Mouse (Mus musculus) limb, embryonic 13.5 days (tissue): ENCODE measurements around the gene Gbf1. TPM values are rescaled to one million over a fixed set of nuclear protein-coding genes. Genes with fewer than 3 reads are reported as not detected.
"Not testable (repeated sequence)": the region's sequence is repeated elsewhere in the genome, so short reads cannot be mapped to it uniquely, and the experiment has no call there.

ENCODE experiments used
- ATAC-seq: fragments of 200-750 bp; cut with Nextera tagmentation; 2 replicates; pipeline ENCODE4 v1.8.0; 2017; ENCODE audit warnings: low read depth, moderate number of reproducible peaks, moderate TSS enrichment; ENCODE audit not compliant: low FRiP score
- H3K27ac ChIP-seq: fragments of 300-500 bp; sonication (generic); 2 replicates; pipeline ENCODE4 v1.5.1; 2015; ENCODE audit warnings: inconsistent platforms, mild to moderate bottlenecking, moderate library complexity
- H3K27me3 ChIP-seq: fragments of 300-500 bp; sonication (generic); 2 replicates; pipeline ENCODE4 v1.6.1; 2015; ENCODE audit warnings: mild to moderate bottlenecking, inconsistent platforms
- H3K36me3 ChIP-seq: fragments of 300-500 bp; sonication (generic); 2 replicates; pipeline ENCODE4 v1.6.1; 2015; ENCODE audit warnings: inconsistent platforms, mild to moderate bottlenecking, moderate library complexity
- H3K4me1 ChIP-seq: fragments of 300-500 bp; sonication (generic); 2 replicates; pipeline ENCODE4 v1.6.1; 2015; ENCODE audit warnings: inconsistent platforms
- H3K4me2 ChIP-seq: fragments of 300-500 bp; sonication (generic); replicated peaks from 2 replicates; pipeline ENCODE4 v1.6.1; 2015; ENCODE audit warnings: inconsistent platforms, mild to moderate bottlenecking, moderate library complexity
- H3K4me3 ChIP-seq: fragments of 300-500 bp; sonication (generic); 2 replicates; pipeline ENCODE4 v1.5.1; 2015; ENCODE audit warnings: moderate library complexity, mild to moderate bottlenecking, inconsistent platforms
- H3K9ac ChIP-seq: fragments of 300-500 bp; sonication (generic); 2 replicates; pipeline ENCODE4 v1.6.1; 2015; ENCODE audit warnings: mild to moderate bottlenecking, inconsistent platforms
- H3K9me3 ChIP-seq: fragments of 300-500 bp; sonication (generic); 2 replicates; pipeline ENCODE4 v1.6.1; 2016; ENCODE audit warnings: inconsistent platforms
- WGBS: fragments of 180-500 bp; shearing (Covaris S2); methylation state at CpG from one replicate; pipeline ENCODE4 v1.1.7; 2015; 5-methylcytosine and 5-hydroxymethylcytosine counted together
- polyA plus RNA-seq: library from polyadenylated mRNA; unstranded; fragments of >200 nt; fragmentation: Nextera tagmentation; extraction: Ambion mirVana; gene quantifications from 2 replicates; pipeline ENCODE4 v1.2.1, GENCODE M21; 2015

Gbf1 gene
- polyA plus RNA-seq, 1 experiment from 2014 or later: 73.6 TPM

GRCm38 (mm10) chr19:46204166-46204565, 51.9 kb downstream of the Gbf1 start:
- Histone ChIP-seq H3K4me3 (no peak overlapping the region), H3K9me3 (no peaks in the 10 kb centered on the region), H3K36me3 (no peaks in the 10 kb centered on the region), H3K4me2 (no peak overlapping the region), H3K27me3 (no peaks in the 10 kb centered on the region), H3K27ac (no peak overlapping the region), H3K4me1 (no peaks in the 10 kb centered on the region), H3K9ac (no peak overlapping the region)
- 95% methylated on average over 6 of the region's 6 CpGs for WGBS
- no peak for ATAC-seq

- Histone ChIP-seq H3K27ac (no peak overlapping the region), H3K4me2 (no peak overlapping the region), H3K4me1 (no peaks in the 10 kb centered on the region), H3K36me3 (no peaks in the 10 kb centered on the region), H3K9me3 (no peaks in the 10 kb centered on the region), H3K9ac (no peak overlapping the region), H3K4me3 (no peak overlapping the region), H3K27me3 (no peaks in the 10 kb centered on the region)
- ATAC-seq: no peak
- 97% methylated on average over 6 of the region's 6 CpGs for WGBS
These were observed 53.4 kb downstream of the Gbf1 start for GRCm38 (mm10) chr19:46205680-46206079.

GRCm38 (mm10) chr19:46210951-46211350, 58.6 kb downstream of the Gbf1 start:
- Histone ChIP-seq H3K4me2 (no peak overlapping the region), H3K36me3 (no peaks in the 10 kb centered on the region), H3K4me1 (peaks cover 14% of the 10 kb centered on the region), H3K9ac (no peak overlapping the region), H3K27ac (no peak overlapping the region), H3K9me3 (no peaks in the 10 kb centered on the region), H3K4me3 (no peak overlapping the region), H3K27me3 (no peaks in the 10 kb centered on the region)
- no peak for ATAC-seq

- Histone ChIP-seq H3K4me1 (peaks cover 22% of the 10 kb centered on the region), H3K36me3 (no peaks in the 10 kb centered on the region), H3K4me2 (no peak overlapping the region), H3K27me3 (no peaks in the 10 kb centered on the region), H3K9me3 (no peaks in the 10 kb centered on the region), H3K27ac (no peak overlapping the region), H3K4me3 (no peak overlapping the region), H3K9ac (no peak overlapping the region)
- no peak for ATAC-seq
- 79% methylated on average over 5 of the region's 5 CpGs for WGBS
These were observed 62.2 kb downstream of the Gbf1 start for GRCm38 (mm10) chr19:46214541-46214940.

GRCm38 (mm10) chr19:46215401-46215800, 63.1 kb downstream of the Gbf1 start:
- Histone ChIP-seq H3K4me1 (peaks cover 22% of the 10 kb centered on the region), H3K4me2 (no peak overlapping the region), H3K27ac (peak overlapping the region; percentile 2; the same call in 1 of the 2 replicates), H3K9me3 (no peaks in the 10 kb centered on the region), H3K9ac (no peak overlapping the region), H3K27me3 (no peaks in the 10 kb centered on the region), H3K36me3 (no peaks in the 10 kb centered on the region), H3K4me3 (no peak overlapping the region)
- no peak for ATAC-seq
- WGBS: 28% methylated on average over 3 of the region's 3 CpGs

GRCm38 (mm10) chr19:46216716-46217115, 64.4 kb downstream of the Gbf1 start:
- Histone ChIP-seq H3K4me1 (peaks cover 22% of the 10 kb centered on the region), H3K27me3 (no peaks in the 10 kb centered on the region), H3K4me3 (no peak overlapping the region), H3K9me3 (no peaks in the 10 kb centered on the region), H3K9ac (no peak overlapping the region), H3K27ac (no peak overlapping the region), H3K36me3 (no peaks in the 10 kb centered on the region), H3K4me2 (no peak overlapping the region)
- no peak for ATAC-seq
- 57% methylated on average over 1 of the region's 1 CpGs for WGBS

GRCm38 (mm10) chr19:46217347-46217746, 65.0 kb downstream of the Gbf1 start:
- not testable (repeated sequence) for H3K27ac ChIP-seq, H3K4me2 ChIP-seq, H3K36me3 ChIP-seq, H3K9me3 ChIP-seq, H3K27me3 ChIP-seq, H3K9ac ChIP-seq, H3K4me3 ChIP-seq, ATAC-seq
- peaks cover 22% of the 10 kb centered on the region for H3K4me1 ChIP-seq

- Histone ChIP-seq H3K4me1 (peaks cover 20% of the 10 kb centered on the region), H3K9ac (no peak overlapping the region), H3K9me3 (no peaks in the 10 kb centered on the region), H3K27me3 (no peaks in the 10 kb centered on the region), H3K4me3 (no peak overlapping the region), H3K36me3 (no peaks in the 10 kb centered on the region), H3K4me2 (no peak overlapping the region), H3K27ac (no peak overlapping the region)
- no peak for ATAC-seq
- 80% methylated on average over 5 of the region's 5 CpGs for WGBS
These were observed 67.8 kb downstream of the Gbf1 start for GRCm38 (mm10) chr19:46220116-46220515.

- no peaks in the 10 kb centered on the region for H3K36me3 ChIP-seq
- no peak overlapping the region for H3K4me2 ChIP-seq
- no peak overlapping the region for H3K4me3 ChIP-seq
- no peak overlapping the region for H3K9ac ChIP-seq
- no peaks in the 10 kb centered on the region for H3K9me3 ChIP-seq
- H3K4me1 ChIP-seq: peaks cover 11% of the 10 kb centered on the region
- ATAC-seq: no peak; the same call in 1 of the 2 replicates
- H3K27ac ChIP-seq: no peak overlapping the region
- H3K27me3 ChIP-seq: no peaks in the 10 kb centered on the region
- WGBS: 55% methylated on average over 4 of the region's 4 CpGs
These were observed 70.8 kb downstream of the Gbf1 start for GRCm38 (mm10) chr19:46223118-46223517.

GRCm38 (mm10) chr19:46224882-46225281, 72.6 kb downstream of the Gbf1 start:
- Histone ChIP-seq H3K9ac (no peak overlapping the region), H3K4me3 (no peak overlapping the region), H3K27me3 (no peaks in the 10 kb centered on the region), H3K4me2 (no peak overlapping the region), H3K36me3 (peaks cover 3% of the 10 kb centered on the region; the same call in 1 of the 2 replicates), H3K9me3 (no peaks in the 10 kb centered on the region), H3K27ac (no peak overlapping the region), H3K4me1 (peaks cover 11% of the 10 kb centered on the region)
- no peak for ATAC-seq
- WGBS: 86% methylated on average over 2 of the region's 2 CpGs

- peaks cover 3% of the 10 kb centered on the region; the same call in 1 of the 2 replicates for H3K36me3 ChIP-seq
- ATAC-seq: no peak
- 32% methylated on average over 4 of the region's 4 CpGs for WGBS
These were observed 73.2 kb downstream of the Gbf1 start for GRCm38 (mm10) chr19:46225506-46225905.

GRCm38 (mm10) chr19:46226295-46226694, 74.0 kb downstream of the Gbf1 start:
- no peaks in the 10 kb centered on the region for H3K9me3 ChIP-seq
- no peak overlapping the region for H3K27ac ChIP-seq
- ATAC-seq: no peak
- H3K9ac ChIP-seq: no peak overlapping the region
- no peak overlapping the region for H3K4me2 ChIP-seq
- H3K4me3 ChIP-seq: no peak overlapping the region
- 87% methylated on average over 3 of the region's 3 CpGs for WGBS
- no peaks in the 10 kb centered on the region for H3K27me3 ChIP-seq
- H3K4me1 ChIP-seq: peaks cover 11% of the 10 kb centered on the region
- H3K36me3 ChIP-seq: peaks cover 3% of the 10 kb centered on the region; the same call in 1 of the 2 replicates

More at GRCm38 (mm10) chr19:46225506-46225905, 73.2 kb downstream of the Gbf1 start:
- Histone ChIP-seq H3K9me3 (no peaks in the 10 kb centered on the region), H3K9ac (no peak overlapping the region), H3K4me1 (peaks cover 11% of the 10 kb centered on the region), H3K27ac (no peak overlapping the region), H3K27me3 (no peaks in the 10 kb centered on the region), H3K4me2 (no peak overlapping the region), H3K4me3 (no peak overlapping the region)

- ATAC-seq: no peak
- no peak overlapping the region for H3K27ac ChIP-seq
- 94% methylated on average over 3 of the region's 3 CpGs for WGBS
- H3K9ac ChIP-seq: no peak overlapping the region
- H3K9me3 ChIP-seq: no peaks in the 10 kb centered on the region
- H3K4me2 ChIP-seq: no peak overlapping the region
- no peak overlapping the region for H3K4me3 ChIP-seq
- H3K4me1 ChIP-seq: peaks cover 11% of the 10 kb centered on the region
- no peaks in the 10 kb centered on the region for H3K27me3 ChIP-seq
- H3K36me3 ChIP-seq: peaks cover 3% of the 10 kb centered on the region; the same call in 1 of the 2 replicates
These were observed 75.0 kb downstream of the Gbf1 start for GRCm38 (mm10) chr19:46227300-46227699.
